Mouse (Mus musculus) forebrain, embryonic 14.5 days (tissue): ENCODE data around the gene Map4k3. TPM values are rescaled to one million over a fixed set of nuclear protein-coding genes. Genes with fewer than 3 reads are reported as not detected.
"Not testable (repeated sequence)": the region's sequence is repeated elsewhere in the genome, so short reads cannot be mapped to it uniquely, and the experiment has no call there.

Source experiments
- ATAC-seq: fragments of 200-750 bp; cut with Nextera tagmentation; 2 replicates; pipeline ENCODE4 v1.8.0; 2017; ENCODE audit warnings: mild to moderate bottlenecking, moderate library complexity
- DNase-seq: peaks from one replicate; pipeline ENCODE4 v3.0.0-alpha.2; 2015; ENCODE audit warnings: low spot score
- H3K27ac ChIP-seq: fragments of 300-500 bp; sonication (generic); 2 replicates; pipeline ENCODE4 v1.5.1; 2014; ENCODE audit warnings: low read depth, mild to moderate bottlenecking, control low read depth, low read length, moderate library complexity
- H3K27me3 ChIP-seq: fragments of 300-500 bp; sonication (generic); replicated peaks from 2 replicates; pipeline ENCODE4 v1.6.1; 2014; ENCODE audit warnings: low read length, control low read depth, mixed read lengths; ENCODE audit not compliant: control insufficient read depth, insufficient read depth
- H3K36me3 ChIP-seq: fragments of 300-500 bp; sonication (generic); 2 replicates; pipeline ENCODE4 v1.6.1; 2014; ENCODE audit warnings: low read length, control low read depth; ENCODE audit not compliant: control insufficient read depth, insufficient read depth
- H3K4me1 ChIP-seq: fragments of 300-500 bp; sonication (generic); 2 replicates; pipeline ENCODE4 v1.6.1; 2014; ENCODE audit warnings: antibody characterized with exemption, low read length, control low read depth; ENCODE audit not compliant: control insufficient read depth, insufficient read depth
- H3K4me2 ChIP-seq: fragments of 300-500 bp; sonication (generic); 2 replicates; pipeline ENCODE4 v1.6.1; 2014; ENCODE audit warnings: mild to moderate bottlenecking, control low read depth, low read length
- H3K4me3 ChIP-seq: fragments of 300-500 bp; sonication (generic); 2 replicates; pipeline ENCODE4 v1.5.1; 2014; ENCODE audit warnings: low read depth, low read length, control low read depth
- H3K9ac ChIP-seq: fragments of 300-500 bp; sonication (generic); 2 replicates; pipeline ENCODE4 v1.6.1; 2014; ENCODE audit warnings: mild to moderate bottlenecking, low read length, control low read depth, moderate library complexity
- H3K9me3 ChIP-seq: fragments of 300-500 bp; sonication (generic); replicated peaks from 2 replicates; pipeline ENCODE4 v1.6.1; 2016; ENCODE audit warnings: low read length, control low read depth, mixed read lengths; ENCODE audit not compliant: control insufficient read depth
- WGBS: fragments of 180-500 bp; shearing (Covaris S2); extraction: QIAGEN DNeasy Blood & Tissue Kit; methylation state at CpG from one replicate; pipeline ENCODE4 v1.1.7; 2014; 5-methylcytosine and 5-hydroxymethylcytosine counted together
- polyA plus RNA-seq: library from polyadenylated mRNA; unstranded; fragments of >200 nt; fragmentation: Nextera tagmentation; extraction: Ambion mirVana; gene quantifications from 2 replicates; pipeline ENCODE4 v1.2.1, GENCODE M21; 2014

Map4k3 gene
- polyA plus RNA-seq, 1 experiment from 2014 or later: 30.7 TPM

DNA sequence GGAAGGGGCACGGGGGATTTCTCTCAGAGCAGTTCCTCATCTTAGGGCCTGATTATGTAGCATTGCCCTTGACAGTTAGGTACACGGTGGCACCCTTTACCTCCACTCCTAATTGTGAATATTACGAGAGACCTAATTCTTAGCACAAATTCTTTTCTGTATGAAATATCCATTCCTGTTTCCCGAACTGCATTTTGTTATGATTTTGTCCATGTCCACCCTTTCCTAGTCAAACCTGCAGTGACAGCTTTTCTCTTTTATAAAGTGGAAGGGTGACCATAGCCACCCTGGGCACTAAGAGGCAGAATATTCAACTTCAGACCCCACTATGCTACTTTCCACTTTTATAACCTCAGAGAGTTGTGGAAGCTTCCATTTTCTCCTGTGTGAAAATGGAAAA, 175.6 kb downstream of the Map4k3 start:
- H3K4me3 ChIP-seq: no peak overlapping the region
- no peak overlapping the region for H3K27ac ChIP-seq
- peaks cover 4% of the 10 kb centered on the region; the same call in 1 of the 2 replicates for H3K4me1 ChIP-seq
- H3K4me2 ChIP-seq: peak overlapping the region; percentile 50
- no peaks in the 10 kb centered on the region for H3K27me3 ChIP-seq
- no peaks in the 10 kb centered on the region for H3K9me3 ChIP-seq
- H3K36me3 ChIP-seq: no peaks in the 10 kb centered on the region
- DNase-seq (no peak), ATAC-seq (no peak)
- WGBS: 78% methylated on average over 4 of the region's 4 CpGs
- H3K9ac ChIP-seq: no peak overlapping the region

DNA sequence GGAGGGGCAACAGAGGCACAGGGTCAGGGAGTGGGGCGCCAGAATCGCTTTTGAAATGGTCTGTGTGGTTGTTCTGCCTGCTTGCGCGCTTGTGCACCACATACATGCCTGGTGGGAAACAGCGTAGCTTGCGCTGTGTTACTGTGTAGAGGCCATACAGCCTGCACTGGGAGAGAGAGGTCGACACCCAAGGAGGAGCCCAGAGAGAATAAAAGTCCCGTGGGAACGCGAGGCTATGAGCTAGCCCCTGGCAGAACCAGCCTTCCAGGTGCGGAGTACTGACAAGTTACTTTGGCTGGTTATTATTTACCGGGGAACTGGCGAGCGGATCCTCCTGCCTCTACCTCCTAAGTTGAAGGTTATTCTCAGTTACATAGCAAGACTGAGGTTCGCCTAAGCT, 177.3 kb downstream of the Map4k3 start:
- H3K36me3 ChIP-seq: no peaks in the 10 kb centered on the region
- H3K9ac ChIP-seq: no peak overlapping the region
- no peaks in the 10 kb centered on the region for H3K27me3 ChIP-seq
- WGBS: 83% methylated on average over 15 of the region's 15 CpGs
- no peak overlapping the region for H3K4me3 ChIP-seq
- no peak overlapping the region for H3K27ac ChIP-seq
- DNase-seq (no peak), ATAC-seq (no peak)
- no peaks in the 10 kb centered on the region for H3K9me3 ChIP-seq
- H3K4me2 ChIP-seq: no peak overlapping the region
- H3K4me1 ChIP-seq: peaks cover 4% of the 10 kb centered on the region; the same call in 1 of the 2 replicates

DNA sequence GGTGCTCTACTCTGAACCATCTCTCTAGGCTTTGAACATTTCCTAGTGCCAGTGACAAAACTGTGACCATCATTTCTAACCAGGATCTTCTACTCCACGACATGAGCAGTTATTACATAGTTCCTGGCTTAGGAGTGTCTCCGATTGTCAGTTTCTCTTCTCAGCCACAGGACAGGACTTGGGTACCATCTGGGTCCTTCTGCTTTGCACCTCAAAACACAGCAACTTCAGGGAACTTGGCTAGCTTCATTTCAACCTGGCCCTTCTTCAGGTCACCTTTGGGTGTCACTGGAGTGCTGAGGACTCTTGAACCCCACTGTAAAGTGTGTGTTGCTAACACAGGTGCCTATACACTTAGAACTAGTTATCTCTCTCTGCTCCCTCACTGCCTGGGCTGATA, 181.4 kb downstream of the Map4k3 start:
- no peak for ATAC-seq
- Histone ChIP-seq H3K9ac (no peak overlapping the region), H3K27ac (no peak overlapping the region), H3K36me3 (no peaks in the 10 kb centered on the region), H3K27me3 (no peaks in the 10 kb centered on the region), H3K4me3 (no peak overlapping the region), H3K4me1 (no peaks in the 10 kb centered on the region), H3K9me3 (no peaks in the 10 kb centered on the region), H3K4me2 (no peak overlapping the region)
- 93% methylated on average over 2 of the region's 2 CpGs for WGBS
- no peak for DNase-seq

DNA sequence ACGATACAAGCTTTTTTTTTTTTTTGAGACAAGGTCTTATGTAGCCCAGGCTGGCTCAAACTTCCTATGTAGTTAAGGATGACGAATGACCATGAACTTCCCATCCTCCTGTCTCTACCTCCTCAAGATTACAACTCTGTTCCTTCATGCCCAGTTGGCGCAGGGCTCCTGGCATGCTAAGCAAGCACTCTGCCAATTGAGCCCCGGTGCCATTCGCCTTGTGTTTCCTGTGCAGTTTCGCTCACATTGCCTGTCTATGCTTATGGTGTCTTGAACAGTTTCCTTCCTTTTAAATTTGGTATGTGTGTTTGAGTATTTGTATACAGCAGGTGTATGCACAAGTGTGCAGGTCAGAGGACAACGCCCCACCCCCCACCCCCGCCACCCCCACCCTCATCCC, 182.1 kb downstream of the Map4k3 start:
- Histone ChIP-seq H3K4me1 (no peaks in the 10 kb centered on the region), H3K9ac (no peak overlapping the region), H3K4me2 (no peak overlapping the region), H3K36me3 (no peaks in the 10 kb centered on the region), H3K27me3 (no peaks in the 10 kb centered on the region), H3K4me3 (no peak overlapping the region), H3K9me3 (no peaks in the 10 kb centered on the region), H3K27ac (no peak overlapping the region)
- WGBS: 93% methylated on average over 8 of the region's 8 CpGs
- ATAC-seq (no peak), DNase-seq (no peak)

DNA sequence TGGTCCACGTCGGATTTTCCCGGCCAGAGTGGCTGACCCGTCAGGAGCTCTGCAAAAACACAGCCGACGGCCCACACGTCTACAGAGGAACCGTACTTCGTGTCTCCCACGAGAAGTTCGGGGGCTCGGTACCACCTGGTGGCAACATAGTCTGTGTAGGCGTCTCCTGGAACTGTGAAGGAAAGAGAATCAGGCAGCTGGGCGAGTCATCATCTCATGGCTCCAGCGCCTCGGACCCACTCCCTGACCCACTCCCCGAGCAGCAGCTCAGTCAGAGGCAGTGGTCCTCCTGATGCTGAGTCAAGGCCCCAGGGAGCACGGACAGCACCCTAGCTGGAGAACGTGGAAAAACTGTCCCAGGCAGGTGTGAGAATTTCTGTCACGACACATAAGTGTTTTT, 184.6 kb downstream of the Map4k3 start:
- no peak for ATAC-seq
- H3K36me3 ChIP-seq: no peaks in the 10 kb centered on the region
- H3K9ac ChIP-seq: no peak overlapping the region
- no peak overlapping the region for H3K4me2 ChIP-seq
- no peak overlapping the region for H3K4me3 ChIP-seq
- H3K4me1 ChIP-seq: no peaks in the 10 kb centered on the region
- WGBS: 90% methylated on average over 20 of the region's 20 CpGs
- no peaks in the 10 kb centered on the region for H3K9me3 ChIP-seq
- H3K27ac ChIP-seq: no peak overlapping the region
- DNase-seq: no peak
- H3K27me3 ChIP-seq: no peaks in the 10 kb centered on the region

DNA sequence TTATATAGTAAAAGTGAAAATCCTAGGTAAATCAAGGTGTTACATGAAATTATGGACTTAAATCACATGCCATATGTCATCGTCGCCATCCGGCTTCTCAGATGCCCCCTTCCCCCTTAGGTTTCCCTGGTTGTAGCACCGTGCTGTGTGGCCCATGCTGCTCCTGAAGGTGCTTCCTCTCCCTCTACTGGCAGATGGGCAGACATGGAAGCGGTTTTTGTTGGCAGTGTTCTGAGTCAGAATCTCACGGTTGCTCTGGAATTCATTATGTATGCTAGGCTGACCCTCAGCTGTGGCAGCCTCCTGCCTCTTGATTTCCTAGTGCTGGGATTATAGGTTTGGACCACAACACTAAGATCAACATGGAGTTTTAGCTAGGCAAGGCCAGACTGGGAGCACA, 191.1 kb downstream of the Map4k3 start:
- ATAC-seq (no peak), DNase-seq (peak; percentile 16)
- H3K4me1 ChIP-seq: no peaks in the 10 kb centered on the region
- no peaks in the 10 kb centered on the region for H3K27me3 ChIP-seq
- no peaks in the 10 kb centered on the region for H3K9me3 ChIP-seq
- H3K4me3 ChIP-seq: no peak overlapping the region
- no peaks in the 10 kb centered on the region for H3K36me3 ChIP-seq
- H3K27ac ChIP-seq: no peak overlapping the region
- no peak overlapping the region for H3K4me2 ChIP-seq
- WGBS: 58% methylated on average over 6 of the region's 6 CpGs
- H3K9ac ChIP-seq: no peak overlapping the region

DNA sequence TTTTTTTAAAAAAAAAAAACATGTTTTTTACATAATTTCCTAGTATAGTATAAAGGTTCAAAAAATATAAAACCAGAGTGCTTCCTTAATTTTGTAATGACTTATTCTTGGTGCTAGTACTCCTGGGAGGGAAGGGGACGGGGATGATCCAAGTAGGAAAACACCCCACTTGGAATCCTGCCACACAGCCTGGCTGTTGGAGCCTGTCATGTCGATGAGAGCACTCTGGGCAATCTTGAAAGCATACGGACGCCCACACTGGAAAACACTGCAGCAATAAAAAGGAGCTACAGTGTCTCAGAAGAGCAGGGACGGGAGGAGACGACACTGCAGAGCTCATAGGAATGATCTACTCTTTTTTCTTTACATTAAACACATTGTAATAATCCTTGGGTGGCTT, 192.7 kb downstream of the Map4k3 start:
- H3K27ac ChIP-seq: no peak overlapping the region
- H3K9me3 ChIP-seq: no peaks in the 10 kb centered on the region
- WGBS: 67% methylated on average over 6 of the region's 6 CpGs
- DNase-seq: peak; percentile 58
- peak; percentile 46; the same call in 1 of the 2 replicates for ATAC-seq
- H3K27me3 ChIP-seq: no peaks in the 10 kb centered on the region
- no peak overlapping the region for H3K4me2 ChIP-seq
- no peaks in the 10 kb centered on the region for H3K36me3 ChIP-seq
- no peak overlapping the region for H3K9ac ChIP-seq
- H3K4me3 ChIP-seq: no peak overlapping the region
- no peaks in the 10 kb centered on the region for H3K4me1 ChIP-seq

DNA sequence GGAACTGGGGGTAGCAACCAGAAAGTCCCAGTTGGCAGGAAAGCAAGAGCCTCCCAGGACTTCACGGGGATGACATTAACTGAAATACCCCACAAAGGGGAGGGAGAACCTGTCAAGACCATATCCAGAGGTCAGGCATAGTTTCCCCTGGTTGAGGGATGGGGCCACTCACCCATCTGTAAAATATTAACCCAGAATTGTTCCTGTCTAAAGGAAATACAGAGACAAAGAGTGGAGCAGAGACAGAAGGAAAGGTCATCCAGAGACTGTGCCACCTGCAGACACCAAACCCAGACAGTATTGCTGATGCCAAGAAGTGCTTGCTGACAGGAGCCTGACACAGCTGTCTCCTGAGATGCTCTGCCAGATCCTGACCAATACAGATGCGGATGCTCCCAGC, 196.9 kb downstream of the Map4k3 start:
- H3K4me2 ChIP-seq, ATAC-seq, H3K9me3 ChIP-seq, DNase-seq, H3K36me3 ChIP-seq, H3K4me1 ChIP-seq, H3K27ac ChIP-seq, H3K27me3 ChIP-seq, H3K4me3 ChIP-seq, H3K9ac ChIP-seq: not testable (repeated sequence)
- WGBS: 69% methylated on average over 2 of the region's 2 CpGs
